8 mouse cellular contexts compared by ENCODE assay signal in the genomic region with DNA sequence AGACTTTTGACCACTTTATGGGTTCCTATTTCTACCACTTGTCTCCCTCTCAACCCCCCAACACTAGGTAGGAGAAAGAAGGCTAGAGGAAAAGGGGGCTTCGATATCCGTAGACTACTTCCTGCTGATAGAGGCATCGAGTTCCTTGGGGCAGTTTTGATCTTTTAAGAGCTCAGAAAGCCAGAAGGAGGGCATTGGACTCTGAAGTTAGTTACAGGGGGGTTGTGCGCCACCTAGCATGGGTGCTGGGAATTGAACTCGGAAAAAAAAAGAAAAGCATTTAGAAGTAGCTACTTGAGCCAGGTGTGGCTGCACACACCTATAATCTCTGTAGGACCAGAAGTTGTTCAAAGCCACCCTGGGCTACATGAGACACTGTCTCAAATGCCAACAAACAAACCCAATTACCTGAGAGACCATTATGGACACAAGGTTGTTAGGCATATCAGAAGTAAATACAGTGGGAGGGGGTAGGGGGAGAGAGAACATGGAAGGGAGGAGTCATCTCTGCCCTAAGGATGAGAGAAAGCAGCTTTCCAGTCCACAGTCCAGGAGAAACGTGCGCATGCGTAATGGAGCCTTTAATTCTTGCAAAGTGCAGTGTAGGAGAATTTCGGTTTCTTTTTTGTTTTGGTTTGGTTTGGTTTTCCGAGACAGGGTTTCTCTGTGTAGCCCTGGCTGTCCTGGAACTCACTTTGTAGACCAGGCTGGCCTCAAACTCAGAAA. TPM values are rescaled to one million over a fixed set of nuclear protein-coding genes. Genes with fewer than 3 reads are reported as not detected.
DNase-seq lines count a peak whose midpoint lies in the region; ATAC-seq and TF ChIP-seq lines count a peak whose summit lies in the region.

No protein-coding gene starts in this region.

- no peaks in the 10 kb centered on the region for H3K9me3 ChIP-seq in kidney, embryonic 14.5 days (ENCODE audit: control insufficient read depth, low read length)
- no peaks in the 10 kb centered on the region for H3K9me3 ChIP-seq in liver, embryonic 14.5 days (ENCODE audit: control insufficient read depth, low read length)

- H3K9ac ChIP-seq in kidney, embryonic 14.5 days (ENCODE audit: low read depth, low read length) = peak overlapping the region; percentile 67
- H3K9ac ChIP-seq in liver, embryonic 14.5 days (replicated peaks) = peak overlapping the region; percentile 88

- no peak for TF ChIP-seq POLR2A in testis, adult 2 months (IDR thresholded peaks at IDR 0.05; ENCODE audit: control insufficient read depth, low read depth, low read length)

- peak; percentile 80 to 84 for DNase-seq in B cell, adult 2 months
- DNase-seq in adrenal gland, adult (ENCODE audit: inconsistent age in 2 of 2, low spot score in 1 of 2) = peak; percentile 48 to 83
- DNase-seq in embryo, embryonic 9.5 days (ENCODE audit: extremely low spot score) = peak; percentile 62
- DNase-seq in heart, adult 9 months (ENCODE audit: low spot score in 2 of 2) = peak; percentile 31 to 37
- DNase-seq in liver, embryonic 14.5 days (ENCODE audit: low read depth in 3 of 3, low spot score in 3 of 3) = peak; percentile 62 to 70 (median 66)
- DNase-seq in neural tube, embryonic 10.5 days (ENCODE audit: extremely low spot score, low spot score) = peak; percentile 53

- H3K4me1 ChIP-seq in kidney, embryonic 14.5 days (ENCODE audit: control insufficient read depth, insufficient read depth, low read length) = peaks cover 3% of the 10 kb centered on the region
- peaks cover 3 to 9% of the 10 kb centered on the region in 2 experiments for H3K4me1 ChIP-seq in liver, embryonic 14.5 days (replicated peaks; ENCODE audit: control insufficient read depth in 2 of 2, insufficient read depth in 2 of 2, low read length in 1 of 2)
- H3K4me1 ChIP-seq in testis, adult 2 months (ENCODE audit: control insufficient read depth, insufficient read depth, low read length) = peaks cover 3% of the 10 kb centered on the region; the same call in 1 of the 2 replicates

- no peak for ATAC-seq in kidney, embryonic 14.5 days (ENCODE audit: low FRiP score, low TSS enrichment)
- ATAC-seq in liver, embryonic 14.5 days (ENCODE audit: insufficient read depth) = peak; percentile 5; the same call in 1 of the 2 replicates

- peak overlapping the region; percentile 84 for H3K4me2 ChIP-seq in kidney, embryonic 14.5 days (replicated peaks; ENCODE audit: low read depth, low read length)
- H3K4me2 ChIP-seq in liver, embryonic 14.5 days (ENCODE audit: low read depth) = peak overlapping the region; percentile 68

- TF ChIP-seq EP300 in liver, embryonic 14.5 days (IDR thresholded peaks at IDR 0.05; ENCODE audit: low read depth) = no peak

- TF ChIP-seq CTCF in liver, embryonic 14.5 days (IDR thresholded peaks at IDR 0.05; ENCODE audit: low read depth) = peak; percentile 77
- no peak for TF ChIP-seq CTCF in testis, adult 2 months (IDR thresholded peaks at IDR 0.05; ENCODE audit: control insufficient read depth, insufficient read depth, insufficient replicate concordance, low read depth, low read length)

- 34% methylated on average over 10 of the region's 10 CpGs for WGBS in kidney, embryonic 14.5 days
- 37% methylated on average over 10 of the region's 10 CpGs for WGBS in liver, embryonic 14.5 days (ENCODE audit: insufficient replicate concordance)

- H3K27me3 ChIP-seq in kidney, embryonic 14.5 days (ENCODE audit: control insufficient read depth, insufficient read depth, low read length) = no peaks in the 10 kb centered on the region
- no peaks in the 10 kb centered on the region for H3K27me3 ChIP-seq in liver, embryonic 14.5 days (ENCODE audit: control insufficient read depth, insufficient read depth, low read length)
- H3K27me3 ChIP-seq in testis, adult 2 months (ENCODE audit: control insufficient read depth, insufficient read depth, low read length) = no peaks in the 10 kb centered on the region

- H3K27ac ChIP-seq in kidney, embryonic 14.5 days (ENCODE audit: low read depth, low read length) = no peak overlapping the region
- H3K27ac ChIP-seq in liver, embryonic 14.5 days = peak overlapping the region; percentile 32
- H3K27ac ChIP-seq in testis, adult 2 months (ENCODE audit: control insufficient read depth, insufficient read depth, low read depth, low read length) = peak overlapping the region; percentile 62; the same call in 1 of the 2 replicates

- H3K36me3 ChIP-seq in kidney, embryonic 14.5 days (ENCODE audit: control insufficient read depth, insufficient read depth, low read length) = peaks cover 17% of the 10 kb centered on the region
- H3K36me3 ChIP-seq in liver, embryonic 14.5 days (replicated peaks; ENCODE audit: control insufficient read depth, insufficient read depth, low read depth) = peaks cover 62% of the 10 kb centered on the region
- 0 out of 2 replicates have a peak, but pooled peaks cover 2% of the 10 kb centered on the region for H3K36me3 ChIP-seq in testis, adult 2 months (ENCODE audit: control insufficient read depth, insufficient read depth, low read length)

- peak overlapping the region; percentile 58 for H3K4me3 ChIP-seq in kidney, embryonic 14.5 days (ENCODE audit: low read length)
- H3K4me3 ChIP-seq in liver, embryonic 14.5 days (ENCODE audit: insufficient read depth in 1 of 2, low read depth in 2 of 2, low read length in 2 of 2) = peak overlapping the region; percentile 89 to 95
- H3K4me3 ChIP-seq in testis, adult 2 months (ENCODE audit: control insufficient read depth, low read depth, low read length) = peak overlapping the region; percentile 92; the same call in 1 of the 2 replicates

RNA-seq across cellular contexts. Expression of a gene that starts 1.2 kb away (rescaled TPM):
- 31.8 and 55.0 TPM in 2 replicates for polyA plus RNA-seq in kidney, embryonic 14.5 days (2014; fragmentation: Nextera tagmentation; extraction: Ambion mirVana)
- polyA plus RNA-seq in liver, embryonic 14.5 days (2012; rRNA removed) = 13.7 and 17.6 TPM in 2 replicates
- 23.3 and 27.8 TPM in 2 replicates for polyA plus RNA-seq in liver, embryonic 14.5 days (2014; fragmentation: Nextera tagmentation; extraction: Ambion mirVana)
- polyA plus RNA-seq in testis, adult 2 months (2012; rRNA removed) = 21.5 and 24.6 TPM in 2 replicates

RNA-seq across cellular contexts. Expression of a gene that starts 32.7 kb away (rescaled TPM):
- 9.1 and 17.1 TPM in 2 replicates for polyA plus RNA-seq in kidney, embryonic 14.5 days (2014; fragmentation: Nextera tagmentation; extraction: Ambion mirVana)
- polyA plus RNA-seq in liver, embryonic 14.5 days (2012; rRNA removed) = 71.8 and 83.0 TPM in 2 replicates
- 129 and 144 TPM in 2 replicates for polyA plus RNA-seq in liver, embryonic 14.5 days (2014; fragmentation: Nextera tagmentation; extraction: Ambion mirVana)
- 2.3 and 2.9 TPM in 2 replicates for polyA plus RNA-seq in testis, adult 2 months (2012; rRNA removed)

RNA-seq across cellular contexts. Expression of a gene that starts 55.7 kb away (rescaled TPM):
- polyA plus RNA-seq in kidney, embryonic 14.5 days (2014; fragmentation: Nextera tagmentation; extraction: Ambion mirVana) = 1.3 and 2.9 TPM in 2 replicates
- polyA plus RNA-seq in liver, embryonic 14.5 days (2012; rRNA removed) = 1.9 and 2.2 TPM in 2 replicates
- polyA plus RNA-seq in liver, embryonic 14.5 days (2014; fragmentation: Nextera tagmentation; extraction: Ambion mirVana) = 0.21 and 0.83 TPM in 2 replicates
- polyA plus RNA-seq in testis, adult 2 months (2012; rRNA removed) = 0.78 and 15.2 TPM in 2 replicates
